Mouse (Mus musculus) intestine, embryonic 15.5 days (tissue): ENCODE results near the gene Ddx24. TPM values are rescaled to one million over a fixed set of nuclear protein-coding genes. Genes with fewer than 3 reads are reported as not detected.
"Not testable (repeated sequence)": the region's sequence is repeated elsewhere in the genome, so short reads cannot be mapped to it uniquely, and the experiment has no call there.

ENCODE experiments used
- ATAC-seq: fragments of 200-750 bp; cut with Nextera tagmentation; 2 replicates; pipeline ENCODE4 v1.8.0; 2017; ENCODE audit warnings: moderate TSS enrichment, moderate library complexity
- H3K27ac ChIP-seq: fragments of 300-500 bp; sonication (generic); 2 replicates; pipeline ENCODE4 v1.5.1; 2015; ENCODE audit warnings: mild to moderate bottlenecking, inconsistent platforms
- H3K27me3 ChIP-seq: fragments of 300-500 bp; sonication (generic); replicated peaks from 2 replicates; pipeline ENCODE4 v1.6.1; 2015; ENCODE audit warnings: inconsistent platforms
- H3K36me3 ChIP-seq: fragments of 300-500 bp; sonication (generic); 2 replicates; pipeline ENCODE4 v1.6.1; 2015; ENCODE audit warnings: inconsistent platforms
- H3K4me1 ChIP-seq: fragments of 300-500 bp; sonication (generic); replicated peaks from 2 replicates; pipeline ENCODE4 v1.6.1; 2015; ENCODE audit warnings: inconsistent platforms
- H3K4me2 ChIP-seq: fragments of 300-500 bp; sonication (generic); replicated peaks from 2 replicates; pipeline ENCODE4 v1.6.1; 2015; ENCODE audit warnings: mild to moderate bottlenecking, inconsistent platforms
- H3K4me3 ChIP-seq: fragments of 300-500 bp; sonication (generic); replicated peaks from 2 replicates; pipeline ENCODE4 v1.5.1; 2015; ENCODE audit warnings: inconsistent platforms
- H3K9ac ChIP-seq: fragments of 300-500 bp; sonication (generic); 2 replicates; pipeline ENCODE4 v1.6.1; 2015; ENCODE audit warnings: inconsistent platforms
- H3K9me3 ChIP-seq: fragments of 300-500 bp; sonication (generic); 2 replicates; pipeline ENCODE4 v1.6.1; 2016; ENCODE audit warnings: inconsistent platforms
- WGBS: fragments of 180-500 bp; shearing (Covaris S2); methylation state at CpG from one replicate; pipeline ENCODE4 v1.1.7; 2015; 5-methylcytosine and 5-hydroxymethylcytosine counted together
- polyA plus RNA-seq: library from polyadenylated mRNA; unstranded; fragments of >200 nt; fragmentation: Nextera tagmentation; extraction: Ambion mirVana; gene quantifications from 2 replicates; pipeline ENCODE4 v1.2.1, GENCODE M21; 2015

Ddx24 gene
- 90.6 and 99.4 TPM in 2 replicates for polyA plus RNA-seq

- peak within 1 kb of the TSS; percentile 76 for H3K4me2 ChIP-seq
- no peaks in the 10 kb centered on the region for H3K9me3 ChIP-seq
- H3K4me3 ChIP-seq, result peak within 1 kb of the TSS; percentile 94
- peaks cover 9% of the 10 kb centered on the region; the same call in 1 of the 2 replicates for H3K4me1 ChIP-seq
- WGBS, result under 1% methylated on average over 33 of the region's 33 CpGs
- peak within 1 kb of the TSS; percentile 86 for H3K9ac ChIP-seq
- H3K27ac ChIP-seq, result no peak within 1 kb of the TSS
- ATAC-seq, result peak; percentile 100
- H3K27me3 ChIP-seq, result no peaks in the 10 kb centered on the region
- no peaks in the 10 kb centered on the region for H3K36me3 ChIP-seq
These were observed at the start of gene Ddx24 for GRCm38 (mm10) chr12:103425729-103426470. Gene Ddx24, minus strand, starts transcription at chr12:103425830.

DNA sequence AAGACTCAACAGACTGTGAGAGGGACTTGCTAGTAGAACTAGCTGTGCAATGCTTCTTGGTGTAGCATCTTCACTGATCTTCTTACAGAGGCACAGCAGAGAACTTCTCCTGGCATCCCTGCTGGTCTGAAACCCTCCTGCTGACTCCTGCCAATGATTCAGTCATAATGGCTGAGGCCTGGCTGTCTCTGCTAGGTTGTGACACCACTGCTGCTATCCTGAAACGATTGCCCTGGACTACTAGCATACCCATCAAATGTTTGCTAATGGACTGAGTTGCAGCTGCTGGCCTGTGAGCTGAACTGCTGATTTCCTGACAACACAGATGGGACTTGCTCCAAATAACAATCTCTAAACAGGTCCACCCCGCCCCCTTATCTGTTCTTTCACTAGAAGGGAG is 48.9 kb upstream of the Ddx24 start:
- H3K27me3 ChIP-seq, result no peaks in the 10 kb centered on the region
- H3K27ac ChIP-seq, result no peak overlapping the region
- no peak for ATAC-seq
- no peak overlapping the region for H3K9ac ChIP-seq
- H3K4me1 ChIP-seq, result no peaks in the 10 kb centered on the region
- H3K4me3 ChIP-seq, result no peak overlapping the region
- H3K36me3 ChIP-seq, result no peaks in the 10 kb centered on the region
- H3K4me2 ChIP-seq, result no peak overlapping the region
- 38% methylated on average over 2 of the region's 2 CpGs for WGBS
- H3K9me3 ChIP-seq, result no peaks in the 10 kb centered on the region

GRCm38 (mm10) chr12:103457140-103457539 is 31.5 kb upstream of the Ddx24 start, which contains the start of gene Ifi27l2b:
Gene Ifi27l2b, minus strand, starts transcription at chr12:103457223.
- H3K27ac ChIP-seq, result no peak within 1 kb of the TSS
- 0 out of 2 replicates have a peak within 1 kb of the TSS, but pooled peaks have one; percentile 17 for H3K4me2 ChIP-seq
- H3K27me3 ChIP-seq, result no peaks in the 10 kb centered on the region
- no peak within 1 kb of the TSS for H3K9ac ChIP-seq
- no peak within 1 kb of the TSS for H3K4me3 ChIP-seq
- WGBS, result 50% methylated on average over 3 of the region's 3 CpGs
- no peaks in the 10 kb centered on the region for H3K9me3 ChIP-seq
- H3K36me3 ChIP-seq, result no peaks in the 10 kb centered on the region
- ATAC-seq, result peak; percentile 96
- 0 out of 2 replicates have a peak, but pooled peaks cover 3% of the 10 kb centered on the region for H3K4me1 ChIP-seq

DNA sequence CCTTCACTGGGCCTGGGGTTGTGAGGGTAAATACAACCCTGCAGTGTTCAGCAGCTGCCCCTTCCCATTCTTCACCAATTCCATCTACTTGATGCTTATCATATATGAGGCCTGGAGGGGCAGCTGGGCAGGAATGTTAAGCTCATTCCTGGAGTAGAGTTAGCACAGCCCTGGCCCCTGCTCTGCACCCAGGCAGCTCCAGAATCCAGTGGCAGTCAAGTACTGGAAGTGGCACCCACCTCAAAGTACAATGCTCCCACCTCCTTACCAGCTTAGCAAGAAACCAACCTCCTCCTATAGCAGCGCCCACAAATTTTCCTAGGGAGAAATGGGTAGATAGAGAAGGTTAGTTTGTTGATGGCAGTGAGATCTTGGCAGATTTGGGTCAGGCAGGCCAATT is 31.1 kb upstream of the Ddx24 start:
- H3K9me3 ChIP-seq, H3K27me3 ChIP-seq, H3K36me3 ChIP-seq, H3K9ac ChIP-seq, H3K27ac ChIP-seq, H3K4me1 ChIP-seq, H3K4me3 ChIP-seq: not testable (repeated sequence)
- no CpG with 5 or more reads among the region's 1 CpGs for WGBS
- ATAC-seq, result peak; percentile 82
- H3K4me2 ChIP-seq, result 0 out of 2 replicates have a peak overlapping the region, but pooled peaks have one; percentile 17

DNA sequence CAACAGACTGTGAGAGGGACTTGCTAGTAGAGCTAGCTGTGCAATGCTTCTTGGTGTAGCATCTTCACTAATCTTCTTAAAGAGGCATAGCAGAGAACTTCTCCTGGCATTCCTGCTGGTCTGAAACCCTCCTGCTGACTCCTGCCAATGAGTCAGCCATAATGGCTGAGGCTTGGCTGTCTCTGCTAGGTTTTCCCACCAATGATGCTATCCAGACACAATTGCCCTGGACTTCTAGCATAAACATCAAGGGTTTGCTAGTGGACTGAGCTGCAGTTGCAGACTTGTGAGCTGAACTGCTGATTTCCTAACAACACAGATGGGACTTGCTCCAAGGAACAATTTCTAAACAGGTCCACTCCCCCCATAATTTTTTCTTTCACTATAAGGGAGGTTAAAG is 27.7 kb upstream of the Ddx24 start:
- H3K9ac ChIP-seq, result no peak overlapping the region
- H3K9me3 ChIP-seq, result no peaks in the 10 kb centered on the region
- H3K36me3 ChIP-seq, result no peaks in the 10 kb centered on the region
- H3K27me3 ChIP-seq, result no peaks in the 10 kb centered on the region
- H3K27ac ChIP-seq, result no peak overlapping the region
- H3K4me3 ChIP-seq, result no peak overlapping the region
- 0 out of 2 replicates have a peak, but pooled peaks cover 3% of the 10 kb centered on the region for H3K4me1 ChIP-seq
- no peak for ATAC-seq
- no peak overlapping the region for H3K4me2 ChIP-seq

DNA sequence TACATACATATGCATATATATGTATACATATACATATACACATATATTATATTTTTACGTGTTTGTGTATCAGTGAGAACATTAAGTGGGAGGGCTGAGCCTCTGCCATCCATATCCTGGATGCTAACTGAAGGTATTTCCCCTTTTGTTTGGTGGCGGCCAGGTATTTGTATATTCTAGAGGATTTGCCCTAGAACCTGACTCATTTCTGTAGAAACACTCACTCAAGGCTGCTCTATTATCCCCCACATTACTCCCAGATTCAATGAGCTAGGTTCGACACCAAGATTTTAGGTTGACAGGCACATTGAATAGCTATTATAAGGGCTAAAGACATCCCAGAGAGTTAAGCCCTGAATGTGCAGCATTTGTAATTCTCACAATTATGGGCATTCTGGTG is 19.4 kb upstream of the Ddx24 start:
- Histone ChIP-seq H3K4me2 (no peak overlapping the region), H3K9ac (no peak overlapping the region), H3K4me3 (no peak overlapping the region), H3K4me1 (no peaks in the 10 kb centered on the region), H3K27ac (no peak overlapping the region), H3K9me3 (no peaks in the 10 kb centered on the region), H3K27me3 (no peaks in the 10 kb centered on the region), H3K36me3 (no peaks in the 10 kb centered on the region)
- 84% methylated on average over 3 of the region's 3 CpGs for WGBS
- no peak for ATAC-seq

- H3K36me3 ChIP-seq, H3K9me3 ChIP-seq, H3K4me1 ChIP-seq, H3K4me2 ChIP-seq, H3K9ac ChIP-seq, H3K27me3 ChIP-seq, H3K27ac ChIP-seq, H3K4me3 ChIP-seq: not testable (repeated sequence)
- whole genome bisulfite sequencing, result 43% methylated on average over 5 of the region's 7 CpGs
- ATAC-seq, result 0 out of 2 replicates have a peak, but pooled peaks have one; percentile 4
These were observed 18.6 kb upstream of the Ddx24 start for GRCm38 (mm10) chr12:103444261-103444660.

GRCm38 (mm10) chr12:103443524-103443923 is 17.9 kb upstream of the Ddx24 start, which contains the start of gene Ifi27l2a:
Gene Ifi27l2a, minus strand, starts transcription at chr12:103443680.
- Histone ChIP-seq H3K9ac (no peak within 1 kb of the TSS), H3K4me3 (no peak within 1 kb of the TSS), H3K4me2 (no peak within 1 kb of the TSS), H3K27ac (no peak within 1 kb of the TSS), H3K27me3 (no peaks in the 10 kb centered on the region), H3K9me3 (no peaks in the 10 kb centered on the region), H3K4me1 (no peaks in the 10 kb centered on the region), H3K36me3 (no peaks in the 10 kb centered on the region)
- no peak for ATAC-seq
- 51% methylated on average over 3 of the region's 3 CpGs for WGBS

- H3K27me3 ChIP-seq, result no peaks in the 10 kb centered on the region
- ATAC-seq, result no peak
- no peak overlapping the region for H3K27ac ChIP-seq
- H3K36me3 ChIP-seq, result no peaks in the 10 kb centered on the region
- no peaks in the 10 kb centered on the region for H3K4me1 ChIP-seq
- H3K9ac ChIP-seq, result no peak overlapping the region
- no peaks in the 10 kb centered on the region for H3K9me3 ChIP-seq
- WGBS, result 85% methylated on average over 1 of the region's 1 CpGs
- H3K4me3 ChIP-seq, result no peak overlapping the region
- H3K4me2 ChIP-seq, result no peak overlapping the region
These were observed 12.0 kb upstream of the Ddx24 start for GRCm38 (mm10) chr12:103437601-103438000.

- Histone ChIP-seq H3K4me2 (peak overlapping the region; percentile 45; the same call in 1 of the 2 replicates), H3K36me3 (no peaks in the 10 kb centered on the region), H3K9ac (no peak overlapping the region), H3K9me3 (no peaks in the 10 kb centered on the region), H3K4me3 (no peak overlapping the region), H3K4me1 (no peaks in the 10 kb centered on the region), H3K27ac (no peak overlapping the region), H3K27me3 (no peaks in the 10 kb centered on the region)
- ATAC-seq, result peak; percentile 32; the same call in 1 of the 2 replicates
These were observed 9.2 kb upstream of the Ddx24 start for GRCm38 (mm10) chr12:103434861-103435260.

DNA sequence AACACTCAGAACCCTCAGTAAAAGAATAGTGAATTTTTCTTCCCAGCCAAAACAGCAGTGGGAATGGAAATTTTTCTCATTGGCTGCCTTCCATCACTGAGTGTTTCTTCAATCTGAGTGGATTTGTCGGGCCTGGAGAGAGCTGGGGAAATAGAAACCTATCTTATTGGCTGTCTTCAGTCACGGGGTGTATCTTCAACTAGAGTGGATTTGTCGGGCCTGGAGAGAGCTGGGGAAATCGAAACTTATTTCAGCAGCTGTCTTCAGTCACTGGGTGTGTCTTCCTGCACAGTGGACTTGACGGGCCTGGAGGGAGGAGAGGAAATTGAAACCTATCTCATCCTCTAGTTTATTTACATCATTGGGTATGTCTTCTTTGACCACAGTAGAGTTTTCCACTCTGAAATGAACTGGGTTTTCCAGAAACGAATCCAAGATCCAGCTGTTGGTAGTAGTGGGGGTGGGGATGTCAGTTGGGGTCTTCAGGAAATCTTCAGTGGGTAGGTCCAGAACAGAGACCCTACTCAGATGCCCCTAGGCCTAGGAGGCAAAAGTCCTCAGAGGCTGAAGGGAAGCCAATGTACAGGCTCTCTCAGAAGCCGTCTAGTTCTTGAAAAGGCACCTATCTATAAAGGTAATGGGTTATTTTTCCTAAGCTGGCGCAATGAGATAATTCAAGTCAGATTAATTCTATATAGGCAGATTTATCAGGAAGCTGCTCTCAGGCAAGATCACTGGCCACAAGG is 8.5 kb upstream of the Ddx24 start, which contains the start of gene Ifi27:
Gene Ifi27 (plus strand): TSS at position 226 of the 746 bp plus-strand sequence.
- Histone ChIP-seq H3K27me3 (no peaks in the 10 kb centered on the region), H3K36me3 (no peaks in the 10 kb centered on the region), H3K4me3 (0 out of 2 replicates have a peak within 1 kb of the TSS, but pooled peaks have one; percentile 20), H3K27ac (peak within 1 kb of the TSS; percentile 70; the same call in 1 of the 2 replicates), H3K9me3 (no peaks in the 10 kb centered on the region), H3K4me1 (no peaks in the 10 kb centered on the region), H3K9ac (no peak within 1 kb of the TSS), H3K4me2 (peak within 1 kb of the TSS; percentile 45)
- WGBS, result 44% methylated on average over 8 of the region's 8 CpGs
- ATAC-seq, result peak; percentile 94

GRCm38 (mm10) chr12:103433430-103433829 is 7.8 kb upstream of the Ddx24 start:
- Histone ChIP-seq H3K9me3 (no peaks in the 10 kb centered on the region), H3K4me2 (no peak overlapping the region), H3K4me1 (no peaks in the 10 kb centered on the region), H3K4me3 (no peak overlapping the region), H3K27me3 (no peaks in the 10 kb centered on the region), H3K27ac (no peak overlapping the region), H3K9ac (no peak overlapping the region), H3K36me3 (no peaks in the 10 kb centered on the region)
- ATAC-seq, result no peak
- WGBS, result 71% methylated on average over 2 of the region's 2 CpGs
